Mouse (Mus musculus): Measurements from ENCODE around the gene Nsun6. TPM values are rescaled to one million over a fixed set of nuclear protein-coding genes. Genes with fewer than 3 reads are reported as not detected.

Nsun6 gene
- 9.9 and 10.6 TPM in 2 replicates for polyA plus RNA-seq (2014; fragmentation: Nextera tagmentation; extraction: Ambion mirVana)

- peak within 1 kb of the TSS; percentile 95 for H3K27ac ChIP-seq (replicated peaks; ENCODE audit: low read depth, low read length)
- peak; percentile 99 for ATAC-seq (ENCODE audit: low read depth)
- H3K4me2 ChIP-seq (ENCODE audit: low read depth, low read length) = peak within 1 kb of the TSS; percentile 71
- under 1% methylated on average over 52 of the region's 75 CpGs for WGBS
- no peaks in the 10 kb centered on the region for H3K27me3 ChIP-seq (replicated peaks; ENCODE audit: control insufficient read depth, insufficient read depth, low read length)
- no peaks in the 10 kb centered on the region for H3K9me3 ChIP-seq (ENCODE audit: control insufficient read depth, low read length)
- peak within 1 kb of the TSS; percentile 95 for H3K4me3 ChIP-seq (ENCODE audit: low read depth, low read length)
- DNase-seq (ENCODE audit: low spot score) = peak; percentile 97
- peak within 1 kb of the TSS; percentile 99 for H3K9ac ChIP-seq (ENCODE audit: low read depth, low read length)
- H3K4me1 ChIP-seq (ENCODE audit: control insufficient read depth, insufficient read depth, low read length) = peaks cover 11% of the 10 kb centered on the region
- H3K36me3 ChIP-seq (ENCODE audit: control insufficient read depth, insufficient read depth, low read length) = no peaks in the 10 kb centered on the region
Measured at GRCm38 (mm10) chr2:15054945-15055637, at the start of gene Nsun6. Nsun6 (minus strand) TSS chr2:15055069.

DNA sequence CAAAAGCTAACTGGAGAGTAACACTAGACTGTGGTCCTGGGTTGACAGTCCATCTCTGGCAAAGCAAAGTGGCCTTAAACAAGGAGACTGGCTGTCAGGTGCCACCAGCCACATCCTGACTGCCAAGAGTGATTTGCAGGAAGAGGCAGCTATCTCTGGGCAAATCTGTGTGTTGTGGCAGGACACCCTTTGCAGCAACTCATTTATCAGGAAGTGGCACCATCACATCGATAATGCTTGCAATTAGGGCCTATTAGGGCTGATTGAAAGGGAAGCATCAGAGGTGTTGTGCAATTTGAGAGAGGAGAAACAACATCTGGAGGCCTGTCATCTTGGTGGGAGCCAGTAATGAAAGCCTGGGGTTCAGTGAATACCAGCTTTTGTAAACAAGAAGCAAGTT is 49.5 kb upstream of the Nsun6 start:
- no peak overlapping the region for H3K27ac ChIP-seq (replicated peaks; ENCODE audit: low read depth, low read length)
- no peak overlapping the region for H3K4me2 ChIP-seq (ENCODE audit: low read depth, low read length)
- H3K9ac ChIP-seq (ENCODE audit: low read depth, low read length) = no peak overlapping the region
- no peaks in the 10 kb centered on the region for H3K9me3 ChIP-seq (ENCODE audit: control insufficient read depth, low read length)
- ATAC-seq (ENCODE audit: low read depth) (no peak), DNase-seq (ENCODE audit: low spot score) (no peak)
- H3K4me3 ChIP-seq (ENCODE audit: low read depth, low read length) = no peak overlapping the region
- no peaks in the 10 kb centered on the region for H3K36me3 ChIP-seq (ENCODE audit: control insufficient read depth, insufficient read depth, low read length)
- H3K4me1 ChIP-seq (ENCODE audit: control insufficient read depth, insufficient read depth, low read length) = no peaks in the 10 kb centered on the region
- WGBS = 33% methylated on average over 1 of the region's 1 CpGs
- H3K27me3 ChIP-seq (replicated peaks; ENCODE audit: control insufficient read depth, insufficient read depth, low read length) = no peaks in the 10 kb centered on the region

DNA sequence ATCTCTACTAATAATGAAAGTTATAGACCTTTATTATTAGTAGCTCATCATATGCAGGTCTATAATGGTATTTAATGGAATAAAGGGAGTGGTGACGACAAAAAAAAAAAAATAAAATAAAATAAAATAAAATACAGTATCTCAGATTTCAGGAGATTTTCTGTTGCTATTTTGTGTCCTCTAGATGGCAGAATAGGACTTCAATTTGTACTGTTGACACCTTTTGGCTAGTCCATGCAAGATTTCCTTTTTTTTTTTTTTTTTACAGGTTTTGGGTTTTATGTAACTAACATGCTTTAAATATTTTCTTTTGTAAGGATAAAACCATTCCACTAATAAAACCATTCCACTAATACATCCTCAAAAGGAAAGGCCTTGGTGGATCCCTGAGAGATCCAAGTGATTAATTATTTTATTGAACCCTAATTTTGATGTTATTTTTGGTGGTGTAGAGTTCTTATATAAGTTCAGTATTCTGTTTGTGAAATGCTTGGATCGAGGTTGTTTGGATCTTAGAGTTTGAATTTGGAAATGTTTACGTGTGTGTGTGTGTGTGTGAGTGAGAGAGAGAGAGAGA is 41.7 kb upstream of the Nsun6 start:
- no peak overlapping the region for H3K27ac ChIP-seq (replicated peaks; ENCODE audit: low read depth, low read length)
- H3K4me3 ChIP-seq (ENCODE audit: low read depth, low read length) = no peak overlapping the region
- no peaks in the 10 kb centered on the region for H3K36me3 ChIP-seq (ENCODE audit: control insufficient read depth, insufficient read depth, low read length)
- DNase-seq (ENCODE audit: low spot score) (peak; percentile 58), ATAC-seq (ENCODE audit: low read depth) (no peak)
- H3K9me3 ChIP-seq (ENCODE audit: control insufficient read depth, low read length) = no peaks in the 10 kb centered on the region
- no peak overlapping the region for H3K9ac ChIP-seq (ENCODE audit: low read depth, low read length)
- H3K27me3 ChIP-seq (replicated peaks; ENCODE audit: control insufficient read depth, insufficient read depth, low read length) = no peaks in the 10 kb centered on the region
- no peak overlapping the region for H3K4me2 ChIP-seq (ENCODE audit: low read depth, low read length)
- 61% methylated on average over 3 of the region's 3 CpGs for WGBS
- H3K4me1 ChIP-seq (ENCODE audit: control insufficient read depth, insufficient read depth, low read length) = no peaks in the 10 kb centered on the region

DNA sequence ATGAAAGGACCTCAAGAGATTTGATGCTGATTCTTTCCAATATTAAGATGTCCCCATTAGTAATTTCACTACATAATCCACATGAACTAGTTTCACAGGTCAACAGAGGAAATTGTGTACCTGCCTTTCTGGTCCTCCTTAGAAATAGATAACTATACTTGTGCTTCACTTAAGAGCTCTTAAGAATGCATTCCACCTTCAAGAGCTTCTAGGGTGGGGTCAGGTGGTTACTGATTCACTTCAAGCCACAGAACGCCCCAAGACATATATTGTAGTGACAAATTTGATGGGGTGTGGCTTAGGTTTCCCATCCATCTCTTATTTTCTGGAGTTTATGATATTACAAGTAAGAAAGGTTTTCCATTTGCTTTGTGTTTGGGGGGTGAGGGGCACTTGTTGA is 32.4 kb upstream of the Nsun6 start:
- no peak overlapping the region for H3K4me3 ChIP-seq (ENCODE audit: low read depth, low read length)
- 89% methylated on average over 1 of the region's 1 CpGs for WGBS
- peaks cover 21% of the 10 kb centered on the region for H3K36me3 ChIP-seq (ENCODE audit: control insufficient read depth, insufficient read depth, low read length)
- no peak overlapping the region for H3K4me2 ChIP-seq (ENCODE audit: low read depth, low read length)
- no peak overlapping the region for H3K27ac ChIP-seq (replicated peaks; ENCODE audit: low read depth, low read length)
- no peaks in the 10 kb centered on the region for H3K27me3 ChIP-seq (replicated peaks; ENCODE audit: control insufficient read depth, insufficient read depth, low read length)
- no peak for ATAC-seq (ENCODE audit: low read depth)
- H3K9me3 ChIP-seq (ENCODE audit: control insufficient read depth, low read length) = no peaks in the 10 kb centered on the region; the same call in 1 of the 2 replicates
- DNase-seq (ENCODE audit: low spot score) = no peak
- no peak overlapping the region for H3K9ac ChIP-seq (ENCODE audit: low read depth, low read length)
- H3K4me1 ChIP-seq (ENCODE audit: control insufficient read depth, insufficient read depth, low read length) = no peaks in the 10 kb centered on the region

DNA sequence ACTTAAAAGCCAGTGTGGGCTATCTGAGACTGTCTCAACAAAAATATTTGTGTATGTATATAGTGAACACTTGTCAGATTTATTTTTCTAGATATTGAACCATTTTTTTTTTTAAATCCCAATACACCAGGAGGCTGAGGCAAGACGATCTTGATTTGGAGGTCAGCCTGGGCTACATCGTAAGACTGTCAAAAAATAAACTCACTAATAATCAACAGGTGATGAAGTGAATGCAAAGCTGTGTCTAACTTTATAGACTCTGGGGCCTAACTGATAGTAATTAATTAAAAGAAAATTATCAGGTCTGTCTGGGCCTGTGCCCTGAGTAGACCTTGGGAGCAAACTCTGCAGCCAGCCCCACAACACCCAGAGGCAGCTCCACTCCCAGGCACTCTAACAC is 28.8 kb upstream of the Nsun6 start:
- no peak overlapping the region for H3K4me2 ChIP-seq (ENCODE audit: low read depth, low read length)
- no peak overlapping the region for H3K27ac ChIP-seq (replicated peaks; ENCODE audit: low read depth, low read length)
- H3K27me3 ChIP-seq (replicated peaks; ENCODE audit: control insufficient read depth, insufficient read depth, low read length) = no peaks in the 10 kb centered on the region
- no peaks in the 10 kb centered on the region for H3K4me1 ChIP-seq (ENCODE audit: control insufficient read depth, insufficient read depth, low read length)
- H3K4me3 ChIP-seq (ENCODE audit: low read depth, low read length) = no peak overlapping the region
- peaks cover 45% of the 10 kb centered on the region for H3K36me3 ChIP-seq (ENCODE audit: control insufficient read depth, insufficient read depth, low read length)
- no peak overlapping the region for H3K9ac ChIP-seq (ENCODE audit: low read depth, low read length)
- DNase-seq (ENCODE audit: low spot score) (no peak), ATAC-seq (ENCODE audit: low read depth) (no peak)
- 96% methylated on average over 2 of the region's 2 CpGs for WGBS
- H3K9me3 ChIP-seq (ENCODE audit: control insufficient read depth, low read length) = no peaks in the 10 kb centered on the region; the same call in 1 of the 2 replicates

DNA sequence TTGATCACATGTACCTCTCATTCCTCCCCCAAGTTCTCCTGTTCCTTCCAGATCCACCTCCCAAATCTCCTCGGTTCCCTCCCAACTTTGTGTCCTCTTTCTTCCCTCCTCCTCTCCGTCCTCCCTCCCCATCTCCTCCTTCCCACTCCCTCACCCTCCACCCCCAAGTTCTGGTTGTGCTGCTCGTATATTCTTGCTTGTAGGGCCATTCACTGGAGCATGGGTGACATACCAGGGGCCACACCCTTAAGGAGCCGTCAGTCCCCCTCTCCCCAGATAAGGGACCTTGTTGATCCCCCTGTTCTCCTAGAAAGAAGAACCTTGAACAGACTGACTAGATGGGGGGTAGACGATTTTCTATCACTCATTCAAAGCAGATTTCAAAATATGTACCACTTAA is 12.2 kb upstream of the Nsun6 start:
- Histone ChIP-seq H3K27me3 (replicated peaks; ENCODE audit: control insufficient read depth, insufficient read depth, low read length) (no peaks in the 10 kb centered on the region), H3K4me1 (ENCODE audit: control insufficient read depth, insufficient read depth, low read length) (no peaks in the 10 kb centered on the region; the same call in none of the 2 replicates), H3K9ac (ENCODE audit: low read depth, low read length) (no peak overlapping the region), H3K36me3 (ENCODE audit: control insufficient read depth, insufficient read depth, low read length) (peaks cover 36% of the 10 kb centered on the region), H3K9me3 (ENCODE audit: control insufficient read depth, low read length) (no peaks in the 10 kb centered on the region), H3K4me3 (ENCODE audit: low read depth, low read length) (no peak overlapping the region), H3K27ac (replicated peaks; ENCODE audit: low read depth, low read length) (no peak overlapping the region), H3K4me2 (ENCODE audit: low read depth, low read length) (no peak overlapping the region)
- 82% methylated on average over 5 of the region's 5 CpGs for WGBS
- DNase-seq (ENCODE audit: low spot score) (no peak), ATAC-seq (ENCODE audit: low read depth) (no peak)

GRCm38 (mm10) chr2:15065447-15065846 is 10.6 kb upstream of the Nsun6 start:
- DNase-seq (ENCODE audit: low spot score) = no peak
- H3K4me3 ChIP-seq (ENCODE audit: low read depth, low read length) = no peak overlapping the region
- no peak overlapping the region for H3K9ac ChIP-seq (ENCODE audit: low read depth, low read length)
- no peaks in the 10 kb centered on the region for H3K27me3 ChIP-seq (replicated peaks; ENCODE audit: control insufficient read depth, insufficient read depth, low read length)
- no peaks in the 10 kb centered on the region; the same call in none of the 2 replicates for H3K4me1 ChIP-seq (ENCODE audit: control insufficient read depth, insufficient read depth, low read length)
- WGBS = 75% methylated on average over 2 of the region's 2 CpGs
- no peak for ATAC-seq (ENCODE audit: low read depth)
- H3K27ac ChIP-seq (replicated peaks; ENCODE audit: low read depth, low read length) = no peak overlapping the region
- peaks cover 20% of the 10 kb centered on the region for H3K36me3 ChIP-seq (ENCODE audit: control insufficient read depth, insufficient read depth, low read length)
- no peaks in the 10 kb centered on the region for H3K9me3 ChIP-seq (ENCODE audit: control insufficient read depth, low read length)
- H3K4me2 ChIP-seq (ENCODE audit: low read depth, low read length) = no peak overlapping the region

DNA sequence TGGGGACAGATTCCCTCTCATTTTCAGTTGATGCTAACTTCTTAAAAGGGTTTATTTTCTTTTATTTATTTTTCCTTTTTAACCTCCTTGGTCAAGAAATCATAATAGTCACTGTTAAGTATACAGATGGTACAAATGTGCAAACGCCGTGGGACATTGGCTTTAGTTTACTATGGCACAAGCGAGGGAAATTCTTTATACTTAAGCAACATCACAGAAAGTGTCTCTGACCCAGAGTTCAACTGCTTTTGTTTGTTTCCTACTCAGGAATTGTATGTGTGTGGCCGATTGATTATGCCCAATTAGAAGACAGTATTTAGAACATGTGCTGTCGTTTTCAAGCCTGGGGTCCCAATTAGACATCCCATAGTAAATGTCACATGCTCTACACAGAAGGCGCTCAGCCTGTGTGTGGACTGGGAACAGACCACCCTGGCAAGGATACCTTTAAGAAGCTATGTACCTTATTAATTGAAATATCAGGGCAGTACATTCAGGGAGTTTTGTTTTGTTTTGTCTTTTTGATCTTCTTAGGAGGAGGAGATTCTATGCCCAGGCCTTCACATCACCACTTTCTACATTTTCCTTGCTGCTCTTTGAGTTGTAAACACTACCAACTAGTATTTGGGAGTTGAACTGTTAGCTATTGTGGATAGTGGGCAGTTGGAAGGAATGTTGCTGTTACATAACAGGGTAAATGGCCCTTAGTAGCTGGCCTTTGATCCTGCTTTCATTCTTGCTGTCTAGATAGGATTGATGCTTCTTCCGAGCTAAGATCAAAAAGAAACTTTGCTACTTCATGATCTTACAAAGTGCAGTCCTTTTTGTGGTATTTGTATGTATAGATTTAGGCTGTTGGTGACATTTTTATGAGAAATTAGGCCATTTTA is 9.8 kb upstream of the Nsun6 start:
- Histone ChIP-seq H3K9ac (ENCODE audit: low read depth, low read length) (no peak overlapping the region), H3K4me3 (ENCODE audit: low read depth, low read length) (no peak overlapping the region), H3K36me3 (ENCODE audit: control insufficient read depth, insufficient read depth, low read length) (peaks cover 13% of the 10 kb centered on the region), H3K4me1 (ENCODE audit: control insufficient read depth, insufficient read depth, low read length) (no peaks in the 10 kb centered on the region; the same call in none of the 2 replicates), H3K27ac (replicated peaks; ENCODE audit: low read depth, low read length) (no peak overlapping the region), H3K9me3 (ENCODE audit: control insufficient read depth, low read length) (no peaks in the 10 kb centered on the region), H3K27me3 (replicated peaks; ENCODE audit: control insufficient read depth, insufficient read depth, low read length) (no peaks in the 10 kb centered on the region), H3K4me2 (ENCODE audit: low read depth, low read length) (no peak overlapping the region)
- no peak for DNase-seq (ENCODE audit: low spot score)
- no peak for ATAC-seq (ENCODE audit: low read depth)
- 67% methylated on average over 7 of the region's 7 CpGs for WGBS

Measured in embryonic facial prominence, embryonic 14.5 days (tissue).